Mouse (Mus musculus) spleen, adult 2 months (tissue): ENCODE measurements around the gene Gm11564. TPM values are rescaled to one million over a fixed set of nuclear protein-coding genes. Genes with fewer than 3 reads are reported as not detected.
"Not testable (repeated sequence)": the region's sequence is repeated elsewhere in the genome, so short reads cannot be mapped to it uniquely, and the experiment has no call there.

ENCODE experiments used
- DNase-seq, 2 experiments: peaks; one replicate each; pipeline versions ENCODE4 v3.0.0 to v3.0.0-alpha.2; 2012 to 2021; ENCODE audit warnings: low spot score in 2 of 2, low read depth in 1 of 2
- H3K27ac ChIP-seq: fragments of 200-500 bp; 2 replicates; pipeline ENCODE4 v1.5.1; 2012; ENCODE audit warnings: low read length, inconsistent platforms; ENCODE audit not compliant: insufficient read depth
- H3K27me3 ChIP-seq: fragments of 200-500 bp; 2 replicates; pipeline ENCODE4 v1.6.1; 2012; ENCODE audit warnings: mild to moderate bottlenecking, moderate library complexity, low read length, inconsistent platforms; ENCODE audit not compliant: control insufficient read depth, insufficient read depth
- H3K36me3 ChIP-seq: fragments of 200-500 bp; 2 replicates; pipeline ENCODE4 v1.6.1; 2012; ENCODE audit warnings: mild to moderate bottlenecking, low read length, inconsistent platforms; ENCODE audit not compliant: control insufficient read depth, insufficient read depth
- H3K4me1 ChIP-seq: fragments of 200-500 bp; 2 replicates; pipeline ENCODE4 v1.6.1; 2011; ENCODE audit warnings: inconsistent platforms; ENCODE audit not compliant: control insufficient read depth, insufficient read depth, insufficient read length
- H3K4me3 ChIP-seq: fragments of 200-500 bp; 2 replicates; pipeline ENCODE4 v1.5.1; 2011; ENCODE audit warnings: mild to moderate bottlenecking, inconsistent platforms; ENCODE audit not compliant: insufficient read depth, insufficient read length; ENCODE audit errors: extremely low read depth
- CTCF ChIP-seq: fragments of 200-500 bp; IDR thresholded peaks from 2 replicates; pipeline ENCODE4 v1.5.1; 2011; ENCODE audit warnings: mild to moderate bottlenecking, inconsistent platforms; ENCODE audit not compliant: insufficient read depth, insufficient read length, insufficient replicate concordance; ENCODE audit errors: extremely low read depth
- POLR2A ChIP-seq: fragments of 200-500 bp; IDR thresholded peaks from 2 replicates; pipeline ENCODE4 v1.6.1; 2011; ENCODE audit warnings: low read depth, low read length, inconsistent platforms
- WGBS: fragments of 180-500 bp; shearing (Covaris S2); methylation state at CpG from one replicate; pipeline ENCODE4 v1.1.7; 2018; 5-methylcytosine and 5-hydroxymethylcytosine counted together
- polyA plus RNA-seq: library from polyadenylated mRNA; depleted of rRNA; stranded (reverse); fragments of >200 nt; gene quantifications from 2 replicates; pipeline ENCODE4 v1.2.3, GENCODE M21; 2012; rRNA removed

Gene Gm11564
- not detected in 2 replicates for polyA plus RNA-seq

- H3K27ac ChIP-seq, H3K36me3 ChIP-seq, H3K4me1 ChIP-seq, DNase-seq, H3K4me3 ChIP-seq, H3K27me3 ChIP-seq: not testable (repeated sequence)
- WGBS: 74% methylated on average over 2 of the region's 2 CpGs
Observed at GRCm38 (mm10) chr11:99815566-99815965, at the start of gene Gm11564. Gene Gm11564, minus strand, starts transcription at chr11:99815666.

DNA sequence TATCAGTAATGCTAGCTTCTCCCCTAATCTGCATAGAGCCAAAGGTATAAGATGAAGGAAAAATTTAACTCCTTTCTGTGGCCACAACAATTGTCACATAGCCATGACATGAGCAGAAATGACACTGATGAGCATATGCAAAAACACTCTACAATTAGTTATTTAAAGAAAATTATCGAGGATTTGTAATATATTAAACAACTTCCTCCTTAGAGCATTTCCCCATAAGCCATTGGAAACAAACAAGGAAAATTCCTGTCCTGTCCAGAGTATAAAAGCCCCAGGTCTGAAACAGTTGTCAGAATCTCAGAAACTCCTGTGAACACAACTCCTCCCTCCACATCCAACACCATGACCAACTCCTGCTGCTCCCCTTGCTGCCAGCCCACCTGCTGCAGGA lies 48.7 kb upstream of the Gm11564 start, which contains the start of gene Gm11559:
TSS of gene Gm11559 (plus strand) at position 301 of the 400 bp plus-strand sequence.
- H3K27me3 ChIP-seq, H3K4me3 ChIP-seq, H3K4me1 ChIP-seq, H3K36me3 ChIP-seq, DNase-seq, H3K27ac ChIP-seq: not testable (repeated sequence)
- 50% methylated on average over 1 of the region's 1 CpGs for WGBS

GRCm38 (mm10) chr11:99858761-99859160 lies 43.3 kb upstream of the Gm11564 start:
- WGBS: 81% methylated on average over 2 of the region's 2 CpGs
- DNase-seq: no peak
- TF ChIP-seq CTCF (no peak), POLR2A (no peak)
- Histone ChIP-seq H3K27me3 (no peaks in the 10 kb centered on the region), H3K27ac (no peak overlapping the region), H3K36me3 (no peaks in the 10 kb centered on the region), H3K4me1 (no peaks in the 10 kb centered on the region), H3K4me3 (no peak overlapping the region)

GRCm38 (mm10) chr11:99857617-99858016 lies 42.2 kb upstream of the Gm11564 start, which contains the start of gene Gm11568:
Gene Gm11568, plus strand, starts transcription at chr11:99857917.
- H3K4me3 ChIP-seq: no peak within 1 kb of the TSS
- no peak for TF ChIP-seq CTCF
- no peaks in the 10 kb centered on the region for H3K27me3 ChIP-seq
- DNase-seq: no peak
- no peaks in the 10 kb centered on the region for H3K36me3 ChIP-seq
- WGBS: 75% methylated on average over 2 of the region's 2 CpGs
- no peak within 1 kb of the TSS for H3K27ac ChIP-seq
- H3K4me1 ChIP-seq: no peaks in the 10 kb centered on the region

- WGBS: 67% methylated on average over 3 of the region's 3 CpGs
- no peak overlapping the region for H3K27ac ChIP-seq
- no peak for DNase-seq
- H3K36me3 ChIP-seq: no peaks in the 10 kb centered on the region
- H3K4me1 ChIP-seq: no peaks in the 10 kb centered on the region
- H3K27me3 ChIP-seq: no peaks in the 10 kb centered on the region
- no peak for TF ChIP-seq POLR2A
- TF ChIP-seq CTCF: no peak
- H3K4me3 ChIP-seq: no peak overlapping the region
Observed at GRCm38 (mm10) chr11:99854121-99854520, 38.7 kb upstream of the Gm11564 start.

DNA sequence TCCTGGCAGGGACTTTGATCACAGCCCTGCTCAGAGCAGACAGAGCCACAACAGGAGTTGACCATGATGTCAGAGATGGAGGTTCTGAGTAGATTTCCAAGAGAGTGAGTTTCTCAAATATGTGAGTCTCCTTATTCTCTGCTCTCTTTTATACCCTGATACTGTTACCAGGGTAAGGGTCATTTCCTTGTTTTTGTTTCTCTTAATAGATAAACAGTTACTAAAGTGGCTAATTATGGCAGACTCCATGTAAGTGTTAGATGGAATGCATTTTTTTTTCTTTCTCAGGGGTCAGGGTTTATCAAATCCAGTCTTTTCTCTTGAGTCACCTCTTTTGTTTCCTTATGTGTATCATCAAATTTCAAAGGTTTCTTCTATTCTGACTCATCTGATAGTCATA lies 36.0 kb upstream of the Gm11564 start, which contains the start of gene Krtap4-16:
TSS of gene Krtap4-16 (minus strand) at position 101 of the 400 bp plus-strand sequence.
- Histone ChIP-seq H3K36me3 (no peaks in the 10 kb centered on the region), H3K27me3 (no peaks in the 10 kb centered on the region), H3K4me1 (no peaks in the 10 kb centered on the region), H3K4me3 (no peak within 1 kb of the TSS), H3K27ac (no peak within 1 kb of the TSS)
- no peak for DNase-seq
- no peak for TF ChIP-seq CTCF
- no peak for TF ChIP-seq POLR2A

DNA sequence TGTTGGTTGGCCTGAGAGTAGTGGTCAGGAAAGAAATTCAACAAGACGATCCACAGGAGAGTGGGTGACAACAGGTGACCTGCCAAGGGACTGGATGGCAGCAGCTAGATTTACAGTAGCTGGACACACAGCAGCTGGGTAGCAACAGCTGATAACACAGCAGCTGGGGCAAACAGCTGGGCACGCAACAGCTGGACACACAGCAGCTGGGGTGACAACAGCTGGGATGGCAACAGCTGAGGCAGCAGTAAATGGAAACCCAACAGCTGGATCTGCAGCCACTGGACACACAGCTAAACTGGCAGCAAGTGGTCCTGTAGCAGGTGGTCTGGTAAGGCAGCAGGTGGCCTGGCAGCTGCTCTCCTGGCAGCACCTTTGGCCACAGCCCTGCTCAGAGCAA lies 31.3 kb upstream of the Gm11564 start:
- H3K36me3 ChIP-seq: no peaks in the 10 kb centered on the region
- no peak overlapping the region for H3K4me3 ChIP-seq
- H3K27me3 ChIP-seq: no peaks in the 10 kb centered on the region
- no peak overlapping the region for H3K27ac ChIP-seq
- WGBS: 92% methylated on average over 2 of the region's 2 CpGs
- TF ChIP-seq POLR2A (no peak), CTCF (no peak)
- no peak for DNase-seq
- H3K4me1 ChIP-seq: no peaks in the 10 kb centered on the region
